Mouse (Mus musculus): ENCODE measurements around the gene Gm9758. TPM values are rescaled to one million over a fixed set of nuclear protein-coding genes. Genes with fewer than 3 reads are reported as not detected.
"Not testable (repeated sequence)": the region's sequence is repeated elsewhere in the genome, so short reads cannot be mapped to it uniquely, and the experiment has no call there.

Gene Gm9758
- not detected in 2 replicates for polyA plus RNA-seq (2016; fragmentation: Nextera tagmentation; extraction: Ambion mirVana)

- H3K36me3 ChIP-seq; H3K9me3 ChIP-seq; H3K9ac ChIP-seq (replicated peaks); H3K4me3 ChIP-seq; H3K4me2 ChIP-seq (replicated peaks); H3K4me1 ChIP-seq; ATAC-seq (ENCODE audit: low FRiP score, low read depth); H3K27ac ChIP-seq (replicated peaks); H3K27me3 ChIP-seq: not testable (repeated sequence)
- WGBS = 58% methylated on average over 1 of the region's 1 CpGs
Measured at GRCm38 (mm10) chr5:14914799-14915198, at the start of gene Gm9758. Gene Gm9758 (minus strand): TSS chr5:14914899.

- not testable (repeated sequence) for H3K4me2 ChIP-seq (replicated peaks); H3K27ac ChIP-seq (replicated peaks); H3K4me1 ChIP-seq; H3K4me3 ChIP-seq; H3K36me3 ChIP-seq; H3K27me3 ChIP-seq; H3K9ac ChIP-seq (replicated peaks); ATAC-seq (ENCODE audit: low FRiP score, low read depth)
- peaks cover 19% of the 10 kb centered on the region for H3K9me3 ChIP-seq
- WGBS = 78% methylated on average over 13 of the region's 13 CpGs
Measured at GRCm38 (mm10) chr5:14963821-14964220, 49.1 kb upstream of the Gm9758 start.

- not testable (repeated sequence) for H3K4me3 ChIP-seq; H3K4me1 ChIP-seq; H3K27ac ChIP-seq (replicated peaks); ATAC-seq (ENCODE audit: low FRiP score, low read depth); H3K27me3 ChIP-seq; H3K36me3 ChIP-seq; H3K9ac ChIP-seq (replicated peaks); H3K4me2 ChIP-seq (replicated peaks)
- 80% methylated on average over 4 of the region's 4 CpGs for WGBS
- peaks cover 23% of the 10 kb centered on the region for H3K9me3 ChIP-seq
Measured at GRCm38 (mm10) chr5:14961502-14961901, 46.8 kb upstream of the Gm9758 start.

GRCm38 (mm10) chr5:14955928-14956706 lies 41.4 kb upstream of the Gm9758 start:
- H3K9ac ChIP-seq (replicated peaks); H3K27ac ChIP-seq (replicated peaks); H3K4me2 ChIP-seq (replicated peaks); H3K27me3 ChIP-seq; H3K36me3 ChIP-seq; ATAC-seq (ENCODE audit: low FRiP score, low read depth); H3K4me3 ChIP-seq; H3K4me1 ChIP-seq: not testable (repeated sequence)
- 88% methylated on average over 1 of the region's 1 CpGs for WGBS
- peaks cover 28% of the 10 kb centered on the region for H3K9me3 ChIP-seq

- H3K4me1 ChIP-seq; H3K36me3 ChIP-seq; H3K4me3 ChIP-seq; H3K9ac ChIP-seq (replicated peaks); H3K27me3 ChIP-seq; H3K27ac ChIP-seq (replicated peaks); H3K4me2 ChIP-seq (replicated peaks); ATAC-seq (ENCODE audit: low FRiP score, low read depth): not testable (repeated sequence)
- peaks cover 25% of the 10 kb centered on the region for H3K9me3 ChIP-seq
Measured at GRCm38 (mm10) chr5:14953587-14953986, 38.9 kb upstream of the Gm9758 start.

- not testable (repeated sequence) for H3K4me3 ChIP-seq; H3K4me2 ChIP-seq (replicated peaks); H3K27ac ChIP-seq (replicated peaks); H3K36me3 ChIP-seq; H3K9ac ChIP-seq (replicated peaks); H3K4me1 ChIP-seq; H3K27me3 ChIP-seq; ATAC-seq (ENCODE audit: low FRiP score, low read depth)
- H3K9me3 ChIP-seq = peaks cover 26% of the 10 kb centered on the region
- WGBS = 74% methylated on average over 3 of the region's 3 CpGs
Measured at GRCm38 (mm10) chr5:14952749-14953148, 38.0 kb upstream of the Gm9758 start.

GRCm38 (mm10) chr5:14951822-14952221 lies 37.1 kb upstream of the Gm9758 start:
- not testable (repeated sequence) for H3K4me2 ChIP-seq (replicated peaks); H3K27ac ChIP-seq (replicated peaks); H3K9ac ChIP-seq (replicated peaks); H3K27me3 ChIP-seq; H3K36me3 ChIP-seq; H3K4me1 ChIP-seq; H3K4me3 ChIP-seq
- 66% methylated on average over 7 of the region's 7 CpGs for WGBS
- H3K9me3 ChIP-seq = peaks cover 26% of the 10 kb centered on the region
- ATAC-seq (ENCODE audit: low FRiP score, low read depth) = peak; percentile 41; the same call in 1 of the 2 replicates

GRCm38 (mm10) chr5:14947482-14948198 lies 32.9 kb upstream of the Gm9758 start:
- not testable (repeated sequence) for H3K4me2 ChIP-seq (replicated peaks); H3K4me1 ChIP-seq; H3K27ac ChIP-seq (replicated peaks); H3K36me3 ChIP-seq; H3K27me3 ChIP-seq; H3K4me3 ChIP-seq; H3K9ac ChIP-seq (replicated peaks); ATAC-seq (ENCODE audit: low FRiP score, low read depth)
- H3K9me3 ChIP-seq = peaks cover 14% of the 10 kb centered on the region
- WGBS = 63% methylated on average over 4 of the region's 4 CpGs

- not testable (repeated sequence) for H3K36me3 ChIP-seq; H3K4me1 ChIP-seq; H3K4me3 ChIP-seq; H3K27me3 ChIP-seq; H3K4me2 ChIP-seq (replicated peaks); H3K9ac ChIP-seq (replicated peaks); H3K27ac ChIP-seq (replicated peaks); ATAC-seq (ENCODE audit: low FRiP score, low read depth)
- 0 out of 2 replicates have a peak, but pooled peaks cover 10% of the 10 kb centered on the region for H3K9me3 ChIP-seq
- WGBS = 61% methylated on average over 4 of the region's 4 CpGs
Measured at GRCm38 (mm10) chr5:14945524-14945923, 30.8 kb upstream of the Gm9758 start.

GRCm38 (mm10) chr5:14941043-14941442 lies 26.3 kb upstream of the Gm9758 start:
- H3K4me1 ChIP-seq; H3K27ac ChIP-seq (replicated peaks); ATAC-seq (ENCODE audit: low FRiP score, low read depth); H3K4me3 ChIP-seq; H3K36me3 ChIP-seq; H3K27me3 ChIP-seq; H3K9ac ChIP-seq (replicated peaks); H3K4me2 ChIP-seq (replicated peaks): not testable (repeated sequence)
- peaks cover 15% of the 10 kb centered on the region for H3K9me3 ChIP-seq
- 94% methylated on average over 1 of the region's 1 CpGs for WGBS

GRCm38 (mm10) chr5:14938329-14938728 lies 23.6 kb upstream of the Gm9758 start, which contains the start of gene Speer4e:
Gene Speer4e (minus strand): TSS chr5:14938429.
- H3K27me3 ChIP-seq; H3K4me2 ChIP-seq (replicated peaks); H3K27ac ChIP-seq (replicated peaks); H3K4me3 ChIP-seq; H3K9ac ChIP-seq (replicated peaks); H3K4me1 ChIP-seq; ATAC-seq (ENCODE audit: low FRiP score, low read depth); H3K9me3 ChIP-seq; H3K36me3 ChIP-seq: not testable (repeated sequence)
- WGBS = 41% methylated on average over 1 of the region's 1 CpGs

GRCm38 (mm10) chr5:14933721-14934120 lies 19.0 kb upstream of the Gm9758 start:
- ATAC-seq (ENCODE audit: low FRiP score, low read depth); H3K4me1 ChIP-seq; H3K9me3 ChIP-seq; H3K4me3 ChIP-seq; H3K27me3 ChIP-seq; H3K4me2 ChIP-seq (replicated peaks); H3K27ac ChIP-seq (replicated peaks); H3K9ac ChIP-seq (replicated peaks); H3K36me3 ChIP-seq: not testable (repeated sequence)
- 70% methylated on average over 5 of the region's 6 CpGs for WGBS

All from midbrain, embryonic 12.5 days (tissue).